Mouse (Mus musculus) intestine, postnatal 0 days (tissue): ENCODE data around the gene Zkscan16. TPM values are rescaled to one million over a fixed set of nuclear protein-coding genes. Genes with fewer than 3 reads are reported as not detected.

ENCODE experiments used
- ATAC-seq: fragments of 200-750 bp; cut with Nextera tagmentation; 2 replicates; pipeline ENCODE4 v1.8.0; 2017; ENCODE audit warnings: mild to moderate bottlenecking, moderate TSS enrichment, moderate library complexity
- H3K27ac ChIP-seq: fragments of 300-500 bp; sonication (generic); 2 replicates; pipeline ENCODE4 v1.5.1; 2014; ENCODE audit warnings: mild to moderate bottlenecking, low read depth, low read length, moderate library complexity
- H3K27me3 ChIP-seq: fragments of 300-500 bp; sonication (generic); replicated peaks from 2 replicates; pipeline ENCODE4 v1.6.1; 2014; ENCODE audit warnings: low read length, mixed read lengths; ENCODE audit not compliant: control insufficient read depth, insufficient read depth
- H3K36me3 ChIP-seq: fragments of 300-500 bp; sonication (generic); 2 replicates; pipeline ENCODE4 v1.6.1; 2014; ENCODE audit warnings: mild to moderate bottlenecking, moderate library complexity; ENCODE audit not compliant: control insufficient read depth, insufficient read depth
- H3K4me1 ChIP-seq: fragments of 300-500 bp; sonication (generic); replicated peaks from 2 replicates; pipeline ENCODE4 v1.6.1; 2014; ENCODE audit warnings: antibody characterized with exemption, low read length, mixed read lengths; ENCODE audit not compliant: control insufficient read depth, insufficient read depth
- H3K4me2 ChIP-seq: fragments of 300-500 bp; sonication (generic); replicated peaks from 2 replicates; pipeline ENCODE4 v1.6.1; 2014; ENCODE audit warnings: low read depth, mild to moderate bottlenecking, moderate library complexity
- H3K4me3 ChIP-seq: fragments of 300-500 bp; sonication (generic); 2 replicates; pipeline ENCODE4 v1.5.1; 2014; ENCODE audit warnings: low read depth, low read length
- H3K9ac ChIP-seq: fragments of 300-500 bp; sonication (generic); 2 replicates; pipeline ENCODE4 v1.6.1; 2014; ENCODE audit warnings: mild to moderate bottlenecking, low read depth, low read length
- H3K9me3 ChIP-seq: fragments of 300-500 bp; sonication (generic); 2 replicates; pipeline ENCODE4 v1.6.1; 2016; ENCODE audit warnings: mixed run types; ENCODE audit not compliant: control insufficient read depth
- CTCF ChIP-seq: sonication (generic); IDR thresholded peaks from 2 replicates; pipeline ENCODE4 v1.5.1; 2016; ENCODE audit warnings: low read depth, mild to moderate bottlenecking, control low read depth, antibody characterized with exemption, moderate library complexity
- WGBS: fragments of 180-500 bp; shearing (Covaris S2); extraction: QIAGEN DNeasy Blood & Tissue Kit; methylation state at CpG from one replicate; pipeline ENCODE4 v1.1.7; 2014; 5-methylcytosine and 5-hydroxymethylcytosine counted together
- polyA plus RNA-seq: library from polyadenylated mRNA; unstranded; fragments of >200 nt; fragmentation: Nextera tagmentation; extraction: Ambion mirVana; gene quantifications from 2 replicates; pipeline ENCODE4 v1.2.1, GENCODE M21; 2015

Zkscan16 gene
- polyA plus RNA-seq, 1 experiment from 2014 or later: 0.04 TPM

DNA sequence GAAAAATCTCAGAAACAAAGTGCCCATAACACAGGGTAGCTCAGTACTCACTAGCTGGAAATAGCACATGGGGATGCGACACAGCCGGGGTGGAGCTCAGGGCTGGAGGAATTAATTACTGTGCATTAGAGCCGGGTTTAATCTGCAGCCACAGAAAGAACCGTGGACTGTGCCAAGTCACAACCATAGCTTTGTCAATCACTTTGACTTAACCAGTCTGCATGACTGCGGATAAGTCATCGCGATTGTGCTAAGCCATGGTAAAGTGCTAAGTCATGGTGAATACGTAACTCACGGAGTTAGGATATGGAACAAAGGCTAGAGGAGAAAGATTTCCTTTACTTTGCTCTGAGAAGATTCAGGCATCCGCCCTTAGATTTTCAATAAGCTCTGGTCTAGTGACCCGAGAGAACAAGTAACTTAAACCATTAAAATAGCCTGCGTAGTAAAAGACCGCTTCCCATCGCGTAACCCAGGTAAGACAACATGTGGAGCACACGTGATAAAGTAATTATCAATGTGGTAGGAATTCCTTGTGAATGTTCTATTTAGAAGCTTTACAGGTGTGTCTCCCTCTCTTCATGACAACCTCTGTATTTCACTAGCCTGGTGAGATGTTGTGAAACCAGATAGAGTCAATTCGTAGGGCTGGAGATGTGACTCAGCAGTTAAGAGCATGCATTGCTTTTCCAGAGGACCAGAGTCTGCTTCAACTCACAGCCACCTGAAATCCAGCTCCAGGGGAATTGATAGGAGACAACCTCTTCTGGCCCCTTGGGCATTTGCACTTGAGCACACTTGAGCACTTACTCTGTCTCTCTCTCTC, 47.4 kb downstream of the Zkscan16 start:
- Histone ChIP-seq H3K4me2 (no peak overlapping the region), H3K9me3 (no peaks in the 10 kb centered on the region), H3K4me1 (peaks cover 3% of the 10 kb centered on the region), H3K9ac (no peak overlapping the region), H3K4me3 (no peak overlapping the region), H3K27ac (peak overlapping the region; percentile 30; the same call in 1 of the 2 replicates), H3K27me3 (no peaks in the 10 kb centered on the region), H3K36me3 (no peaks in the 10 kb centered on the region)
- 74% methylated on average over 17 of the region's 17 CpGs for WGBS
- peak; percentile 71 for ATAC-seq
- no peak for TF ChIP-seq CTCF

DNA sequence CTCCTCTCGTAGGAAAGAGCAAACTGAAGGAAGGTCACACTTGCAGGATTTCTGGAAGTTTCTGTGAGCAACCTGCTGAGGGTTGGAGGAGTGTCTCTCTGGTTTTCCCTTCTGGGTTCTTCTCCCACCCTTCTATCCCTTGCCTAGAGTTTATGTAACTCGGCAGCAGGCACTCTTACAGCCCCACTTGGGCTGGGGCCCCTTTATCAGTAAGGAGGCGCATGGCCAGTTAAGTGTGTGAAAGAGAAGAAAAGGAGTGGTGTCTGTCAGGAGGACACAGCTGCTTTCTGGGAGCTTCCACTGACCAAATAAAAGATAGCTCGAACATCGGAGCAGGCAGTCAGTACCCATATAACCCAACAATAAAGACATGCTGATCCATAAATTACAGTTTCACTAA, 48.8 kb downstream of the Zkscan16 start:
- Histone ChIP-seq H3K4me3 (no peak overlapping the region), H3K9ac (no peak overlapping the region), H3K36me3 (no peaks in the 10 kb centered on the region), H3K4me2 (no peak overlapping the region), H3K27me3 (no peaks in the 10 kb centered on the region), H3K4me1 (peaks cover 3% of the 10 kb centered on the region), H3K27ac (no peak overlapping the region), H3K9me3 (no peaks in the 10 kb centered on the region)
- ATAC-seq: no peak
- 43% methylated on average over 5 of the region's 5 CpGs for WGBS
- no peak for TF ChIP-seq CTCF

DNA sequence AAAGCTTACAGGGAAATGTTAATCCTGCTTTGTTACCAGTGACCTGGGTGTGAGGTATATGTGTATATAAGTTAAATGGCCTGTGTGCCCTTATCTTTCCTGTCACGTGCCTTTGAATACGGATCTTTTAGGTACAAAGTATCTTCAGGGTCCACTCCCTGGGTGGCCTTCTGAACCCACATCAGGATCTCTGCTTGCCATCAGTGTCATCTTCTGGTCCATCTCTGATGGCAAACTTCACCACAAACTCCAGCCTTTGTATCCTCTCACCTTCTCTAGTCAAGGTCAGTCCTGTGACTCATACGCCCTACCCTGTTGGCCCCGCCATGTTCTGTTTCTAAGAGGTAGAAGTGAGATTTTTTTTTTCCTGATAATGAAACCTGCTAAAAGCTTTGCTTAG, 51.3 kb downstream of the Zkscan16 start, which contains the start of gene Dnajc25:
TSS of gene Dnajc25 (plus strand) at position 301 of the 400 bp plus-strand sequence.
- H3K27me3 ChIP-seq: no peaks in the 10 kb centered on the region
- no peaks in the 10 kb centered on the region for H3K9me3 ChIP-seq
- H3K36me3 ChIP-seq: no peaks in the 10 kb centered on the region
- WGBS: 38% methylated on average over 4 of the region's 4 CpGs
- H3K4me2 ChIP-seq: peak within 1 kb of the TSS; percentile 14; the same call in 1 of the 2 replicates
- no peak for ATAC-seq
- no peak within 1 kb of the TSS for H3K4me3 ChIP-seq
- H3K9ac ChIP-seq: no peak within 1 kb of the TSS
- peaks cover 3% of the 10 kb centered on the region for H3K4me1 ChIP-seq
- H3K27ac ChIP-seq: peak within 1 kb of the TSS; percentile 66
- TF ChIP-seq CTCF: no peak

DNA sequence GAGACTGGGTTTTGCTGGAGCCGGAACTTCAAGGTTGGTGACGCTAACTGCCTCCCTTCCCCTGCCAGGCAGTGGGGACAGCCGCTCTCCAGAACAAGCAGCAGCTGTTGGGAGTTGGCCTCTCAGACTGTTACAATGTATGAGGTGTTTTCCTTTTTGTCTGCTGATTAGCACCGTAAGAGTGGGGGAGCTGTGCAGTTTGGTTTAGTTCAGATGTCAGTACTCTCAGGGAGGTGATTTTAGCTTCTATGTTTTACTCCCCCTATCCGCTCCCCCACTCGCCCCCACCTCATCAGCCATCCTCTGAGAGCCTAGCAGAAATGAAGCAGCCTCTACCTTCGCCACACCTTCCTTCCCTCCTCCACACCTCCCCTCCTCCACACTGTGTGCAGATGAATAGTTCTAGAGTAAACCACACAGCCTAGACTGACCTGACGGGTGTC, 51.8 kb downstream of the Zkscan16 start:
- H3K27ac ChIP-seq: peak overlapping the region; percentile 66
- H3K27me3 ChIP-seq: no peaks in the 10 kb centered on the region
- H3K4me2 ChIP-seq: peak overlapping the region; percentile 14; the same call in 1 of the 2 replicates
- H3K9me3 ChIP-seq: no peaks in the 10 kb centered on the region
- H3K36me3 ChIP-seq: no peaks in the 10 kb centered on the region
- no peak overlapping the region for H3K4me3 ChIP-seq
- peaks cover 3% of the 10 kb centered on the region for H3K4me1 ChIP-seq
- no peak for TF ChIP-seq CTCF
- 52% methylated on average over 8 of the region's 8 CpGs for WGBS
- no peak overlapping the region for H3K9ac ChIP-seq
- ATAC-seq: no peak

DNA sequence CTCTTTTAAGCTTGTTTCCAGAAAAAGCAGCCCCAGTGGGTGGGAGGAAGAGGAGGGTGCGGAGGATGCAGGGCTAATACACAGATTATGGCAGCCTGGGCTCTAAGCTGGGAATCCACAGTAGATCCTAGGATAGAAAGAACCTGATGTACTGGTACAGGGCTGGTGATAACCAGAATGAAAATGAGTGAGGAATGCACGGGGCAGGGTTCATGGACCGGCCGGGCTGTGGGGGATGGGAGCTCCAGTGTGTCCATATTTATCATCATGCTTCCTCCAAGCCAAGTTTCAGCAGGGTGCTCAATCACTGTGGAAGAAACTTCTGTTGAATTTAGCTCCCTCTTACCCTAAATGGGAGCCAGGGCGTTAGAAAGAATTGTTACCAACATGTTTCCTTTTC, 53.7 kb downstream of the Zkscan16 start:
- no peak overlapping the region for H3K4me2 ChIP-seq
- H3K4me1 ChIP-seq: peaks cover 3% of the 10 kb centered on the region; the same call in 1 of the 2 replicates
- no peak overlapping the region for H3K4me3 ChIP-seq
- no peaks in the 10 kb centered on the region for H3K36me3 ChIP-seq
- no peak for TF ChIP-seq CTCF
- H3K27me3 ChIP-seq: no peaks in the 10 kb centered on the region
- H3K9ac ChIP-seq: no peak overlapping the region
- no peak overlapping the region for H3K27ac ChIP-seq
- WGBS: 42% methylated on average over 5 of the region's 5 CpGs
- H3K9me3 ChIP-seq: no peaks in the 10 kb centered on the region
- ATAC-seq: peak; percentile 53

DNA sequence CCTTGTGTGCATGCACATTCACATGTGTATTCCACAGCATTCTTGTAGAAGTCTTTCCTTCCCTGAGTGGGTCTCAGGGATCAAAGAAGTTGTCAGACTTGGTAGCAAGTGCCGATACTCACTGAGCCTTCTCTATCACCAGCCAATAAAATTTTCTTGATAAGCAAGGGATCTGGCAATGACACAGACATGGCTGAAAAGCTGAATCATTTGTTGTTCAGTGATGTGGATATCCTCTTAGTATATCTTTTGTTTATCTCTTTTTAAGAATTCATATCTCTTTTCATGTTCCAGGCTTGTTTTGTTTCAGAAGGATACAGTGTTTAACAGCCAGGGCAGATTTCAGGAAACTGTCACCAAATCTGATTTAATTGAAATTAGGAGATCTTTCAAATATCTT, 55.3 kb downstream of the Zkscan16 start:
- 59% methylated on average over 1 of the region's 1 CpGs for WGBS
- TF ChIP-seq CTCF: no peak
- ATAC-seq: no peak
- 0 out of 2 replicates have a peak, but pooled peaks cover 3% of the 10 kb centered on the region for H3K4me1 ChIP-seq
- H3K9me3 ChIP-seq: no peaks in the 10 kb centered on the region
- H3K4me3 ChIP-seq: no peak overlapping the region
- H3K36me3 ChIP-seq: no peaks in the 10 kb centered on the region
- H3K27ac ChIP-seq: no peak overlapping the region
- H3K27me3 ChIP-seq: no peaks in the 10 kb centered on the region
- H3K4me2 ChIP-seq: no peak overlapping the region
- H3K9ac ChIP-seq: no peak overlapping the region
